Mouse (Mus musculus): ENCODE measurements at regions not wholly inside any gene's neighbourhood (a gene's known extent, or its start where the extent isn't known, plus 50 kb on each side); places are given as distances from the start of the nearest gene placed in this dataset.

GRCm38 (mm10) chr4:124178401-124179018, 260.7 kb upstream of the 4930535I16Rik start:
- DNase-seq (ENCODE audit: low spot score in 2 of 2), result no peak

GRCm38 (mm10) chr4:124175531-124175930, 257.7 kb upstream of the 4930535I16Rik start:
- peak; percentile 69 to 81 for DNase-seq (ENCODE audit: low spot score in 2 of 2)

- DNase-seq (ENCODE audit: low spot score in 2 of 2), result no peak
Observed at GRCm38 (mm10) chr4:124154627-124155026, 236.8 kb upstream of the 4930535I16Rik start.

GRCm38 (mm10) chr4:124149771-124150451, 232.1 kb upstream of the 4930535I16Rik start:
- DNase-seq (ENCODE audit: low spot score in 2 of 2), result no peak

DNA sequence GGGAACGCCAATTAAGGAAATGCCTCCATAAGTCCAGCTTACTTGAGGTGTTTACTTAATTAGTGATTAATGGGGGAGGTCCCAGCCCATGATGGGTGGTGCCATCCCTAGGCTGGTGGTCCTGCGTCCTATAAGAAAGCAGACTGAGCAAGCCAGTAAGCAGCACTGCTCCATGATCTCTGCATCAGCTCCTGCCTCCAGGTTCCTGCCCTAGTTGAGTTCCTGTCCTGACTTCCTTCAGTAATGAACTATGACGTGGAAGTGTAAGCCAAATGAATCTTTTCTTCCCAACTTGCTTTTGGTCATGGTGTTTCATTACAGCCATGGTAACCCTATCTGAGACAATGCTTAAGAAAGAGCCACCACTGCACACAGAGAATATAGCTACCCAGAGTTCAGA, 231.2 kb upstream of the 4930535I16Rik start:
- DNase-seq (ENCODE audit: low spot score in 2 of 2), result no peak

GRCm38 (mm10) chr4:124147276-124147675, 229.5 kb upstream of the 4930535I16Rik start:
- DNase-seq (ENCODE audit: low spot score in 2 of 2), result no peak

GRCm38 (mm10) chr4:124146135-124146534, 228.3 kb upstream of the 4930535I16Rik start:
- DNase-seq (ENCODE audit: low spot score in 2 of 2), result no peak

GRCm38 (mm10) chr4:124143630-124144029, 225.8 kb upstream of the 4930535I16Rik start:
- DNase-seq (ENCODE audit: low spot score in 2 of 2), result no peak

DNA sequence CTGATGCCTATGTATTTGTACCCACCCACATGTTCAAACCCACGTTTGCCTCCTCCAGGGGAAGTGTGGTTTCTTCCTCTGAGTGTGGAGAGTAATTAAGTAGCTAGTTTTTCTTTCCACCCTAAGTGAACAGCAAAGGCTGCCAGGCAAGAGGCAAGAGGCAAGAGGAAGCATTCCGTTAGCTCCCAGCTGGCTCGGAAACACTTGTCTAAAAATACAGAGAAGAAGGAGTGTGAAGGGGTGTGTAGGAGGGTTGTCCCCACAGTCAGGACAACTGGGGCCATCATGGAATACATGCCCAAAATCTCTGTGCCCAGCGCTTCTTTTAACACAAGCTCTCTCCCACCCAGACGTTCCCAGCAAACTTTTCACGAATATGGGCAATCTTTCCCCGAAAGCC, 225.4 kb upstream of the 4930535I16Rik start:
- peak; percentile 26 to 63 for DNase-seq (ENCODE audit: low spot score in 2 of 2)

- peak; percentile 50 to 95 for DNase-seq (ENCODE audit: low spot score in 2 of 2)
Observed at GRCm38 (mm10) chr4:124142083-124142482, 224.3 kb upstream of the 4930535I16Rik start.

GRCm38 (mm10) chr4:124135165-124135470, 217.3 kb upstream of the 4930535I16Rik start:
- DNase-seq (ENCODE audit: low spot score in 2 of 2), result peak; percentile 16 to 25

GRCm38 (mm10) chr4:124134341-124135164, 216.7 kb upstream of the 4930535I16Rik start:
- no peak for DNase-seq (ENCODE audit: low spot score in 2 of 2)

DNA sequence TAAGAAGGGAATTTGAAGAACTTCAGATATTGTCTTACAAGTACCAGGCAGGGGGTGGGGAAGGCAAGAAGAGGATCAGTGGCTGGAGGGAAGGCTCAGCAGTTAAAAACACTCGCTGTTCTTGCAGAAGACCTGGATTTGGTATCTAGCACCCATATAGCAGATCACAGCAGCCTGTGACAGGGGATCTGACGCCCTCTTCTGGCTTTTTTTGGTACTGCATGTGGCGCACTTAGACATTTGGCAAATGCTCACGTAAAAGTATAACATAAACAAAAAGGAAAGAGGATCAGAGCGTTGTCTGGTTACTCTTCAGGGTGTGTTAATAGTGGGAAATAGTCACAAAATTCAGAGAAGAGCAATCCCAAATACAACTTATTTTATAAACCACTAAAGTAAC, 213.1 kb upstream of the 4930535I16Rik start:
- DNase-seq (ENCODE audit: low spot score in 2 of 2), result no peak

GRCm38 (mm10) chr4:124126258-124126657, 208.4 kb upstream of the 4930535I16Rik start:
- no peak for DNase-seq (ENCODE audit: low spot score in 2 of 2)

DNA sequence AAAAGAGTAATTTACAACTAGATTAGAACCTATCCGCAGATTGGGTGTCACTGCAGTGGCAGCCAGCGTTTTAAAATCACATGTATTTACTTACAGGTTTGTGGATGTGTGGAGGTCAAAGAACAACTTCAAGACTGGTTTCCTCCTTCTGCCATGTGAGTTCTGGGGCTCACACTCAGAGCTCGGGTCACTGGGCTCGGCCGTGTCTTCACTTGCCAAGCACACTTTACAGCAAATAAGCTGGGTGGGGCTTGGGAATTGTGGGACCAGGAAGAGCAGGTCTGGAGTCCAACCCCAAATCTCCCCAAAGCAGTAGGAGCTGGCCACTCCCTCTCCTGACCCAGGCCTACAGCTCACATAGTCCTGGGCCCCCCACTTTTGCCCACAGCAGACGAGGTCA, 202.5 kb upstream of the 4930535I16Rik start:
- no peak for DNase-seq (ENCODE audit: low spot score in 2 of 2)

GRCm38 (mm10) chr4:124113856-124114345, 196.1 kb upstream of the 4930535I16Rik start:
- no peak for DNase-seq (ENCODE audit: low spot score in 2 of 2)

- DNase-seq (ENCODE audit: low spot score in 2 of 2), result no peak
Observed at GRCm38 (mm10) chr4:124110705-124111104, 192.9 kb upstream of the 4930535I16Rik start.

DNA sequence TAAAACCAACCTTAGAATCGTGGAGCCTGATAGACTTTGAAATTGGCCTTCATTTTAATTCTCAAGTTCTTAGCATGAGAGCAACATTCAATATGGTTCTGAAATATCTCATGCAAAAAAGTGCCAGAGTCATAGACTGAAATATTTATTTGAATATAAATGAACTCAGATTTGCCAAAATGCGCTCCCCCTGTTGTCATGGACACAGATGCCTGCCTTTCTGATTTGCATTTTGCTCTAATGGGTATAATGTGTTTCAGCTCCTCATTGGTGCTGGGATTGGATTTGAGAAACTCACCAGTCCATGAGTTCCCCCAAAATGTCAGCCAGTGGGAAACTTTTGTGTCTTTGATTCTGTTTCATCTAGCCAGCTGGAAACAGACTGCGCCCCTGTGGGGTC, 191.5 kb upstream of the 4930535I16Rik start:
- no peak for DNase-seq (ENCODE audit: low spot score in 2 of 2)

DNA sequence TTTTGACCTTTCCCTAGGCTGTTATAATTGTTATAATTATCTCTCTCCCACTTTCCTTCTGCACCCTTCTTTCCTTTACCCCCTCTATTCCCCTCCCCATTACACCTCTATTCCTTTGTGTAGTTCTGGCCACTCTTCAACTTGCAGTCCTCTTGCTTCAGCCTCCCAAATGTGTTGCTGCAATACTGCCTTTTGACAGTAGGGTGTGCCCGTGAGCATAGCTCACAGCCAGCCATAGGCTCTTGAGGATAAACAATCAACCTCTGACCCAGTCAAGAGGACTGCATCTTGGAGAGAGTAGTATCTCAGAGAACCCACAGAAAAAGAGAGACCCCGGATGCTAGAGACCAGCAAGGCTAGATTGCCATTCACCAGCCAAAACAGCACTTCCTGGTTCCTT, 184.9 kb upstream of the 4930535I16Rik start:
- DNase-seq (ENCODE audit: low spot score in 2 of 2), result no peak

GRCm38 (mm10) chr4:124086801-124087200, 169.0 kb upstream of the 4930535I16Rik start:
- DNase-seq (ENCODE audit: low spot score in 2 of 2), result no peak

DNA sequence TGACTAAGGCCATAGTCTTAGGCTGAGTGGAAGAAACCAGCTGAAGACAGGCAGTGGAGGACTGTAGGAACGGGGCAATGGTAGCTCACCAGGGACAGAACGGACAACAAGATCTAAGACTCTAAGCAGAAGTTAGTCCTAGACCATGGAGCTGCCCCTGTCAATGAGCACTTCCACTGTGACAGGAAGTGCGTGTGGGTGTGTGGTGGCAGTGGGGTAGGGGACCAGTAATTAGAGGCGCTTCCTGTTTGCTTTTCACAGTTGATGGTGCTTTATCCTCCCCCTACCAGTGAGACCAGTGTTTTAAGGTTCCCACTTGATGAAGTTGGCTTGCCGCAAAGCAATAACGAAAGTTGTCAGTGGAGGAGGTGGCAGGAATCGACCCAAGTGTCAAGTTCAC, 168.4 kb upstream of the 4930535I16Rik start:
- DNase-seq (ENCODE audit: low spot score in 2 of 2), result no peak

GRCm38 (mm10) chr4:124079603-124080002, 161.8 kb upstream of the 4930535I16Rik start:
- no peak for DNase-seq (ENCODE audit: low spot score in 2 of 2)

GRCm38 (mm10) chr4:124075551-124075950, 157.7 kb upstream of the 4930535I16Rik start:
- no peak for DNase-seq (ENCODE audit: low spot score in 2 of 2)

Measured in left cerebral cortex, adult 9 months (tissue).